Mouse (Mus musculus) T-helper 1 cell (primary cell): Measurements from ENCODE around the gene Ncoa1.
"Not testable (repeated sequence)": the region's sequence is repeated elsewhere in the genome, so short reads cannot be mapped to it uniquely, and the experiment has no call there.

ENCODE experiments used
- in situ Hi-C: fragments of 300-600 bp; cut with MboI, MseI; formaldehyde crosslinking; loops from one replicate; pipeline ENCODE4 v1.15.1; 2025; ENCODE audit warnings: high pct_unique_total_duplicates

Gene Ncoa1

DNA sequence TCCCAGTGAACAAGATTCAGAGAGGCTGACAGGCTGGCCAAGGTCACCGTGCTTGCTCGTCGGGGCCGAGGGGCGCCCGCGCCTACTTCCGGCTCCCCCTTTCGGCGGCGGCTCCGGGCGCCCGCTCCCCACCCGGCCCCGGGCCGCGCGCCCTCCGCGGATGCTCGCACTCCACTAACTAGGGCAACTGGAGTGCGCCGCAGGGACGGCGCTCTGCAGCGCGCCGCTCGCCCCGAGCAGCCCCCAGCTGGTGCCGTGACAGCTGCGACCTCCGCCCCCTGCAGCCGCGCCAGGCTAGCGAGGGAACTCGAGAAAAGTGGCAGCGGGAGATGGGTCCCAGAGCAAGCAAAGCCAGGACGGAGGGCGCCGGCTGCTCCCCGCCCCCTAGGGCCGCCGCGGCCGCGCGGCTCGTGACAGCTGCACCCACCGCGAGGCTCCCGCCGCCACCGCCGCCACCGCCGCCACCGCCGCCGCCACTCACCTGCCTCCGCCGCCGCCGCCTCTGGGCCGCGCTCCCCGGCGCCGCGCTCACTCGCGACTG, 621 bp downstream of the Ncoa1 start:
- in situ Hi-C loops: loop anchor here (10.0 kb wide), 1 partner anchor 242 kb away; the partner anchor contains the start of genes Cenpo and Ptrhd1

DNA sequence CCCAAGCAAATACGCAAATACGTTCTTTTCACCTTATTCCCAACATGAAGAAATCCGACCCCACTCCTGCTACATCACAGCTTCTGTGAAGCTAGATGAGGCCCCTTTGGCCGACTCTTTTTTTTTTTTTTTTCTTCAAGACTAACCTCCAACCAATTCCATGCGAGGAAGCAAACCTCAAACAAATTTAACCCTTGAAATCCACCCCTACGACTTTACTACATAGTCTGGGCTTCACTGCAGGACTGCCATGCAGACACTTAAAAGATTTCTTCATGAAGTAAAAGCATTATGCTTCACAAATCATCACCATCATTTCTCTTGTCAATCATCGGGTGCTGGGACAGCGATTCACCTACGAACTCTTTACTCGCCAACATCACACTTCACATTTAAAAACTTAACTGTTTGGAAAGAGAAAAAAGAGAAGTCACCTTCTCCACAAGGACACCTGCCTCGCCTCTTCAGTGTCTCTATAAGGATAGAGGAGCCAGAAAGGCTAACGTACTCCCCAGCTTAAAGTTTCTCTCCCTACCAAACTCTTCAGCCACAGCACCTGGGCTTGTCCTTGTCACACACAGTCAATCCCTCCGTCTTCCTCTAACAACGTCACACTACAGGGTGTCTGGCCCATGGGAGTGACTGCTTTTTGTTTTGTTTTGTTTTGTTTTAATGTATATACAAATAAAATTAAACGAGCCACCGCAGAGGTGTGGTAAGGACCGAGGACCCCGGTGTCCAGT, 1.6 kb downstream of the Ncoa1 start:
- in situ Hi-C loops: loop anchor here (10.0 kb wide), 1 partner anchor 241 kb away; the partner anchor contains the start of genes Cenpo and Ptrhd1

DNA sequence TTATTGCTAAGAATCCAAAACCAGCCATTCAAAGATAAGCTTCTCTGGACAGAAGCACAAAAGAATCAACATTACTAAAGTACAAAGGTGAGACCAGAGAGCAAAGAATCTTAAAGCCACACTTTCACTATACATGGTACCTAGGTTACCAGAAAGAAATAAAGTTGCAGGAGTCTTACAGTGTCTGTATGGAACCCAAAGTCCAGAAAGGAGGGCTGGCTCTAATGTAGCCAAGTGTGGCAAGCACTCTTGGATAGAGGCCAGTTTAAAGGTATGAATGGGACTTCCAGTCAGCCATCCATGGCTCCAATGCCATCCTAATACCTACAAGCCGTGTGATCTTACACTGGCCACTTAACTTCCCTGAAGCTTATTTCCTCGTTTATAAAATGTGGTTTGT, 7.9 kb downstream of the Ncoa1 start:
- in situ Hi-C loops: no loop called here

DNA sequence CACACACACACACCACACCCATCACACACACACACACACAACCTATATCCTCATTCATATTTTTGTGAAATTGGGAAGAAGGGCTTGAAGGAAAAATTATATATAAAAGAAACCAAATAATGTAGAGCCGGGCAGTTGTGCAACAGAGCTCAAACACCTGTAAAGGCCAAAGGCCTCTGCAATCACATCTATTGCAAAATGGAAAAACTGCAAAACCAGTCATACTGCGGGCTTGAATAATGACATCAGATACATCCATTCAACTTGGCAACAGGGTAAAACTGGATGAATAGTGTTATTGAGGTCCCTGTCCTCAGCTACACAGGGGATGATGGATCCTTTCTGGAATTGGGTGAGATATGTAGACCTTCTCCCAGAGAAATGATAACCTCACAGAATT, 13.3 kb downstream of the Ncoa1 start:
- in situ Hi-C loops: no loop called here

DNA sequence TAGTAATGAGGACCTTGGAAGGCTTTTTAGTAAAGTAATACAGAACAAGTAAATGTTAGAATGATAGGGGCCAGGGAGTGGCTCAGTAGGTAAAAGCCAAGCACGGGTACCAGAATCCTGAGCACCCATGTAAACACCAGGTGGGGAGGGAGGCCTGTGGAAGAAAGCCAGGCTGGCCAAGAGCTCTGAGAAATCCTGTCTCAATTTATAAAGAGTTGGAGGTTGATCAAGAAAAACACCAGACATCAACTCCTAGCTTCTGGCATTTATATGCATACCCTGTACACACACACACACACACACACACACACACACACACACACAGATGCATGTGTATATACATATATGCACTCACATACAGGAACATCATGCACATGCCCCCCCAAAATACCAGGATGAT, 14.6 kb downstream of the Ncoa1 start:
- in situ Hi-C loops: no loop called here

DNA sequence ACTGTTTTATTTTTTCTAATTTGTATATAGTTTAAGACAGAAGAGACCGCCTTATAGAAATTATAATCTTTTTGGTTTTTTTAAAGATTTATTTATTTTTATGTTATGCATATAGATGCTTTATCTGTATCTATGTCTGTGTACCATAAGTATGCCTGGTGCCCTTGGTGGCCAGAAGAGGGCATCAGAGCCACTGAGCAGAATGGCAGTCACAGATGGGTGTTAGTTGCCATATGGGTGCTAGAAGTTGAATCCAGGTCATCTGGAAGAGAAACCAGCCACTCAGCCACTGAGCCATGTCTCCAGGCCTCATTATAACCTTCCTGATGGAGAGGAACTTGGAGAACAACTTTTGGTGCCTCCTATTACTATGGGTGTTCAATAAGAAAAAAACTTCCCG, 16.0 kb downstream of the Ncoa1 start:
- in situ Hi-C loops: no loop called here

DNA sequence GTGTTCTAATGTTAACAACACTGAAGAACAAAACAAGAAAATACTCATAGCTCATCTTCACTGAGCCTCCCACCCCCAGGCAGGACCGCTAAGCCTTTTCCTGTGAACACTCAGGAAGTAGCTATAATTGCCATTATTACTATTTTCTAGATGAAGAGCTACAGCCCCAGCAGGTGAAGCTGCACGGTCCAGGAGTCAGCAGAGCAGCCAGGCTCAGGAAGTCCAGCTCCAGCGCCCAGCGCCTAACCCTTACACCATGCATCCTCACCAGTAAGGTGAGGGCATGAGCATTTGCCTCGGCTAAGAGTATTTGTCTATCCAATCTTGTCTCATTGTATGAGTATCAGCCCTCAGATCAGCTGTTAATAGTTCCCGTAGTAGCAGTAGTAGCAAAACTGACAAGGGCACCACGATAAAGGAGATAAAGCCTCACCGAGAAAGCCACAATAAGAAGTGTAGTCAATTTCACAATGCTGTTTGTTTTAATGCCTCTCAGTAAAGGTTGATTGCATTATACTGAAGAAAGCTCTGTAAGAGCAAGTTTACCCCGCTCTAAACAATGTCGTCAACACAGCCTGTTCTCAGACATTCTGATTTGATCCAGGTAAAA, 21.9 kb downstream of the Ncoa1 start:
- in situ Hi-C loops: no loop called here

DNA sequence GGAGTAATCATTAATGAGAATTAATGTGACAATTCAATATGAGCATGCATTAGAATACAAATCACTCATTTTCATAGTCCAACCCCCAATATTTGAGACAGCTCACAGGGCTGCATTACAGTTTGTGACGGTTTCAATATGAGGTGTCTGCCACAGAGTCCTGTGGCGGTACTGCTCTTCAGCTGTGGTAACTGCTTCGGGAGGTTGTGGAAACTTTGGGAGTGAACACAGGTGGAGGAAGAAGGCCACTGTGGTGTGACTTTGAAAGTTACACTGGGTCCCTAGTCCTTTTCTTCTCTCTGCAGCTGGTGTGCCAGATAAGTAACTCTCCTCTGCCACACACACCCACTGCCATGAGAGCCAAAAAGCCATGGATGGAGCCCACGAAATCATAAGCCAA, 22.7 kb downstream of the Ncoa1 start:
- in situ Hi-C loops: no loop called here

DNA sequence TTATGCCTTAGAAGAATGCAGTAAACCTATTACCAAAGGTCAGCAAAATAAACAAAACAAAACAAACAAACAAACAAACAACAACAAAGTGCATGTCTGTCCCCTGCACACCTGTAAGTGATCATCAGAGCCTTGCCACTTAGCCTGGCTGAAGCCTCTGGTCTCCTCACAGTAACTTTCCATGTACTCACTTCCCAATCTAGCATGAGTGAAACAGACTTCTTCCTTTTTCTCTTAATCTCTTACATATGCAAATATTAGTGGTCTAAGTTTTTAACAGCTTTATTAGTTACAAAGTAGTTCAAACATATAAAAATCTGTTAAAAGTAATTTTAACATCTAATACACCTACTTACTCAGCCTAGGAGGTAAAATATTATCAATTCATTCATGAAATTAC, 24.7 kb downstream of the Ncoa1 start:
- in situ Hi-C loops: no loop called here

DNA sequence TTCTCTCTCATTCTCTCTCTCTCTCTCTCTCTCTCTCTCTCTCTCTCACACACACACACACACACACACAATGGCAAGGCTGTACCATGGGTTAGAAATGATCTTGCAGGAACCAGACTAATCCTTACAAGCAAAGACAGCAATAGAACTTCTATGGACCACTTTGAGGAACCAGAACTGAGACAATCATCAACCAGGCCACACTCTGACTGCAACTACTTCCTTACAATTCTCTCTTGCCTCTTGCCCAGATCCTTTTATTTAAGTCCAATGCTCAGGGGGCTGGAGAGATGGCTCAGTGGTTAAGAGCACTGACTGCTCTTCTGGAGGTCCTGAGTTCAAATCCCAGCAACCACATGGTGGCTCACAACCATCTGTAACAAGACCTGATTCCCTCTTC, 26.5 kb downstream of the Ncoa1 start:
- in situ Hi-C loops: not testable (repeated sequence)

DNA sequence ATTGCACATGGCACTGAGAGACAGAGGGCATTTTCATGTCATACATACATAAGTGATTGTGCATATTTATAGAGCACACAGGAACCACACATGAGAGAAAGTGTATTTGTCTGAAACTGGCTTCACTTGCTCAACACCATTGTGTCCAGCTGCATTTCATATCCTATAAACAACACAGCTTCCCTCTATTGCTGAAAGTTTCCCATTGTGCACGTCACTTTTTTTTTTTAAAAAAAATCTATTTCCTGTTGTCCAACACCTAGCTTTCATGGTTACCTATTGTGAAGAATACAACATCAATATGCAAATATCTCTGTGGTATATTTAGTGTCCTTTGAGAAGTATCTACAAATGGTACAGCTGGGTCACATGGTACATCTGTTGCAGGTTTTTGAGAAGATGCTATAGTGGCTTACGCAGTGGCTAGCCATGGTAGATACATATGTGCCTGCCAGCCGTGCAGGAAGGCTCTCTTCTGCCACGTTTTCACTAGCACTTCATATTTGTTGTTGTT, 28.8 kb downstream of the Ncoa1 start:
- in situ Hi-C loops: no loop called here

DNA sequence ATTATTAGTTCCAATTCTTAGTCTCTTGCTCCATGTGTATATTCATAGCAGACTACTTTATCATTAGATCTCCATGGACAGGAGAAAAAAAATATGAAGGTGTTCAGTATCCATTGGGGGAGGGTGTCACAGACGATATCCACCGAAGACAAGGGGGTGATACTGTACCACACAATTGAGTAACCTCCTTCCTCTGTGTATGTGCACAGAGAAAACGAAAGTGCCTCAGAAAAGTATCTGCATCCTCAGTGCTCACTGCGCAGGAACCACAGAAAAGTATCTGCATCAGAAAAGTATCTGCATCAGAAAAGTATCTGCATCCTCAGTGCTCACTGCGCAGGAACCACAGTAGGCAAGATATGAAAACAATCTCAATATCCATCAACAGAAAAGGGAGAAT, 32.0 kb downstream of the Ncoa1 start:
- in situ Hi-C loops: no loop called here

DNA sequence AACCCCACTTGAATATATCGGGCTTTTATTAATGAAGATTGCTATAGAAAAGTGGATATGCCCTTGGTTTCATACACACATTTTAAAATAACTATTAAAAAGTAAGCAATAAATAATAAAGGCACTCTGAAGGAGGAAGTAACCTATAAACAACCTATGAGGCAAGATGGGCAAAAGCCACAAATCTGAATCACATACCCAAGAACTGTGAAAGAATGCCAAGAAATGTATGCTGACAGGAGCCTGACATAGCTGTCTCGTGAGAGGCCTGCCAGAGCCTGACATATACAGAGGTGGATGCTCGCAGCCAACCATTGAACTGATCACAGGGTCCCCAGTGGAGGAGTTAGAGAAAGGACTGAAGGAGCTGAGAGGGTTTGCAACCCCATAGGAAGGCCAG, 35.5 kb downstream of the Ncoa1 start:
- in situ Hi-C loops: no loop called here

DNA sequence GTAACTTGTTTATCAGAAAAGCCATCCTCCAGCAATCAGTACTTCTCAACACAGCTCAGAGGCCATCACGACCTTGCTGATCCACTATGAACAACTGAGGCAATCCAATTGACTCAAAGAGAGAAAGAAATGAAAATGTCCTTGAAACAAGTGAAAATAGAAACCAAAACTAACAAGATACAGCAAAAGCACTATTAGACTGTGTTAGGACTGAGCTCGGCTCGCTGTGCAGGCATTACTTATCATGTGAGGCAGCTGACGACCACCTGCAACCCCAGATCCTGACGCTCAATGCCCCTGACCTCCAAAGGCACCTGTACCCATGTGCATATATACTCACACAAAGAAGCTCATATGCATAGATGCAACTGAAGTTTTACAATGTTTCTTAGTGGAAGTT, 40.8 kb downstream of the Ncoa1 start:
- in situ Hi-C loops: no loop called here

DNA sequence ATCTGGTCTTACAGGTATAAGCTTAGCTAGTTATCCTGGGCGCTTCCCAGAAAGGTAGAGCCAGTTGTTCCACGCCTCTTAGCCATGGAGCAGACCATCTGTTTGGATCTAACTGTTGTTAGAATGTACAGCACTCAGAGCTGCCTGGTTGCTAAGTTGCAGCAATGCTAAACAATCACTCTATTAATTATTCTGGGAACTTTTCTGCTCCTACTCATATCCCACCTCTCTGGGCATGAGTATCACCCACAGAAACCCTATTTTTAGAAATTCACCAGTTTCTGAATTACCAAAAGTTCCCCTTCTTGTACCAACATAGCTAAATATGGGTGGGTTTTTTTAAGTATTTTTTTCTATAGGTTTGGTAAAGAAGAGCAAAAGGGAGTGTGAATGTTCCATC, 43.4 kb downstream of the Ncoa1 start:
- in situ Hi-C loops: no loop called here

DNA sequence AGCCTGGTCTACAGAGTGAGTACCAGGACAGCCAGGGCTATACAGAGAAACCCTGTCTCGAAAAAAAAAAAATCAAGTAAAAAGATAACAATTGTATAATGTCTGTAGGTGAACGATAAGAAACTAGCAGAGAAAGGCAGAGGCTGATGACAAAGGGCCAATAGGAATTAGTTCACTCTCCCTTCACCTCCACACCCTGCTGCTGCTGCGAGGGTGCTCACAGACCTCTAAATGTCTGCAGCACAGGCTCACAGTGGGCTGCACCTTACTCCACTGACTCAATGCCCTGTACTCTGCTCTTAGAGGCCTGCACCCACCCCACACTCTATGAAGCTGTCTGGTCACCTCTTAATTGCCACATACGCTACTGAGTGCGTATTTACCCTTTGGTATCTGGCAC, 45.0 kb downstream of the Ncoa1 start:
- in situ Hi-C loops: no loop called here

DNA sequence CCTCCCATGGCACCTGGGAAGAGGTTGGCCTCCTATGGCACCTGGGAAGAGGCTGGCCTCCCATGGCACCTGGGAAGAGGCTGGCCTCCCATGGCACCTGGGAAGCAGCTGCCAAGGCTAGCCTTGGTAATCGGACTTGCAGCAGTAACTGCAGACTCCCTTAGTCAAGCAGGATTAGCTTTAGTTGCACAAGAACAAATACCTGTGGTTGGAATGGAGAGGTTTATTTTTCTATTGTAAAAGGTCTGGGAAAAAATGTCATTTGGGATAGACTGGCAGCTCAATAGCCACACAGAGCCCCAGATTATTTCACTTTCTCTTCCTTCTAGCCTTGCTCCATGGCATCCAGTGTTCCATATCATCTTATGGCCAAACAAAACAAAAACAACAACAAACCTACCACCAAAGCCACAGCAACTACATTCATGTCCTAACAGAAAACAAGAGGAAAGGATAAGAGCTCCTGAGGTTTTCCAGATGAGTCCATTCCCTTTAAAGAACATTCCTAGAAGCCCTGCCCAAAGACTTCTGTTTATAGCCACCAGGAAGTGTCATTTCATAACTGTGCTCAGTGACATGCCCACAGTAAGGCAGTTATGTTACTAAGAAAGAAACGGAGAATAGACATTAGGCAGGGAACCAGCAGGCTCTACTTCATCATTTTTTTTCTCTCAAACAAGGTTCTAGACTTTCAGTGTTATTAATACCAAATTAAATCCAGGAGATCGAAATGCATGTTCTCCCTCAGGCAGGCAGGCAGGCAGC, 46.7 kb downstream of the Ncoa1 start:
- in situ Hi-C loops: no loop called here

DNA sequence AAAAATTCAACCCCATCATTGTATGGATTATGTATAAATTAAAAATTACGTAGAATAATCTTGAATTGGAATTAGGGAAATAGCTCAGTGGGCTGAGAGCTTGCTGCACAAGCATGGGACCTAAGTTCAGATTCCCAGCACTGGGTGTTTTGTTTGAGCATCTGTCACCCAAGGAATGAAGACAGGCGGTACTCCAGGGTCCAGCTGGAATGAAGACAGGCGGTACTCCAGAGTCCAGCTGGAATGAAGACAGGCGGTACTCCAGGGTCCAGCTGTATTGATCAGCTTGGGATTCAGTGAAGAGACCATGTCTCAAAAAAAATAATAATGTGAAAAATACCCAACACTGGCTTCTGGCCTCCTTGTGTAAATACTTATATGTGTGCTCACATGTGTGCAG, 58.2 kb downstream of the Ncoa1 start:
- in situ Hi-C loops: no loop called here

DNA sequence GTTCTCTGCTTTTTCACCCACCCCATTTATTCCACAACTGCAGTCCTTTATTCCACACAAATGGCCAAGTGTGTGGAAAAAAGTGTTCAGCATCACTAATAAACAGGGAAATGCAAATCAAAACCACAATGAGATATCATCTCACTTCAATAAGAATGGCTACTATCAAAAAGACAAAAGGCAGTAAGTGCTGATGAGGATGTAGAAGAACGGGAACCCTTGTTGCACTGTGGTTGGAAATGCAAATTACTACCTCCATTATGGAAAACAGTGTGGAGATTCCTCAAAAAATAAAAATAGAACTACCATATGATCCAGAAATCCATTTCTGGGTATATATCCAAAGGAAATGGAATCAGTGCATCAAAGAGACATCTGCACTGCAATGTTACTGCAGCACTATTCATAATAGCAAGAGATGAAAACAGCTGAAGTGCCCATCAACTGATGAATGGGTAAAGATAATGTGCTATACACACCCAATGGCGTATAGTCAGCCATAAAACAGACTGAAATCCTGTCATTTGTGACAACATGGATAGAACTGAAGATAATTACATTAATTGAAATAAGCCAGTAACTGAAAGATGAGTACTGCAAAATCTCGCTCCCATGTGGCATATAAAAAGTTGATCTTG, 59.2 kb downstream of the Ncoa1 start:
- in situ Hi-C loops: no loop called here

DNA sequence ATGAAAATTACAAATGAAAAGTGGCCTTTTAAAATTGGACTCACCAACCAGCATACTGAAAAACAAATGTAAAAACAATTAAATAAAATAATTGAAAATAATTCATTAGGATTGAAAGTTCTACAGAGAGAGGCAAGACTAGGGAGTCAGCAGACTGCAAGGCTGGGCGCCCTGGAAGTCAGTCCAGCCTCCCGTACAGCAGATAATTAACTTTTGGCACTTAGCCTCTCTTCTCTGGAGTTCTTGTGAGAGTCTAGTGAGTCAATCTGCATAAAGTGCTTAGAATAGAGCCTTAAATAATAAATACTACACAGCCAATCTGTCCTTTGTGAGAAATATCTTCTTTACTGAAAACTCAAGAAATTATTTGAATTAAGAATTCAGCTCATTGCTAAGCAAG, 69.9 kb downstream of the Ncoa1 start:
- in situ Hi-C loops: no loop called here

DNA sequence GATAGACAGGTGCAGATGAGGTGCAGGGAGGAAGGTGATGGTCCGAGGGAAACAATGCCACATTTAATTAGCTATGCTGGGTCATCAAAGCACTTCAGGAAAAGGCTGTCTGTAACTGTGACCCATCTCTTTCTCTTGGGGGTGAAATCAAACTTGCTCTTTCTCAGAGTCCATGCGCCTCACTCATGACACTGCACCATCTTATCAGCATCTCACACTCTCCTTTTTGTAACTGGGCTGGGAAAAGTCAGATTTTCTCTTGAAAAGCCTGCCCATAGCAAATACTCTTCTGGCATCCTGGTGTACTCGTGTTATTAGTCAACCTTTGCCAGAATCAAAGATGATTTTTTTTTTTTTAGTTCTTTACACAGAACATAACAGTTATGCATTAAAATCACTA, 70.8 kb downstream of the Ncoa1 start:
- in situ Hi-C loops: no loop called here

DNA sequence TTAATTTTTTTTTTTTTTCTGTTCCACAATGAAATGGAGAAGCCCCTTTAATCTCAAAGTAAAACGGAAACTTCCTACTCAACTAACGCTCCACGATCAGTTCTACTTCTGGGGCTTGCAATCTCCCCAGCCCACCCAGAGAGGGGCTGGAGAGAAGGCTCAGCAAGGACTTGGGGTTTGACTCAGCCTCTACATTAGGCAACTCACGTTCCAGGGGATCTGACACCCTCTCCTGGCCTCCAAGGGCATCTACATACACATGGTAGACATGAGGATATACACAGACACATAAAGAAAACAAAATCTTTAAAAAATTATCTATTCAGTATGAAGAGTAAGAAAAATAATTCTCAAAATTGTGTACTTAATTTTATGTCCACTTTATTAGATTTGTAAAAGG, 73.8 kb downstream of the Ncoa1 start:
- in situ Hi-C loops: no loop called here
